Mouse (Mus musculus) MEL (cell line): Measurements from ENCODE around the gene Dock3. TPM values are rescaled to one million over a fixed set of nuclear protein-coding genes. Genes with fewer than 3 reads are reported as not detected.

Experiments used
- DNase-seq: peaks from one replicate; pipeline ENCODE4 v3.0.0; 2011; ENCODE audit warnings: low read depth, low spot score
- H3K27ac ChIP-seq: 2 replicates; pipeline ENCODE4 v1.5.1; 2012; ENCODE audit warnings: low read depth, mild to moderate bottlenecking, control low read depth, low read length, moderate library complexity; ENCODE audit not compliant: control insufficient read depth
- H3K27me3 ChIP-seq, 2 experiments: fragments of 150-350 bp in 1 of 2; sonication (generic) in 1 of 2; 2 replicates each; pipeline ENCODE4 v1.6.1; 2012; ENCODE audit warnings: low read length in 2 of 2, mild to moderate bottlenecking in 2 of 2, improper control_type of control experiment in 1 of 2, moderate library complexity in 1 of 2; ENCODE audit not compliant: insufficient read depth in 2 of 2, control insufficient read depth in 1 of 2
- H3K36me3 ChIP-seq, 2 experiments: 2 replicates each; pipeline ENCODE4 v1.6.1; 2012 to 2014; ENCODE audit warnings: low read length in 2 of 2, improper control_type of control experiment in 1 of 2, inconsistent platforms in 1 of 2, mild to moderate bottlenecking in 1 of 2; ENCODE audit not compliant: insufficient read depth in 2 of 2, control insufficient read depth in 1 of 2
- H3K4me1 ChIP-seq, 2 experiments: fragments of 150-350 bp in 1 of 2; sonication (generic) in 1 of 2; 2 replicates each; pipeline ENCODE4 v1.6.1; 2012; ENCODE audit warnings: low read length in 2 of 2, improper control_type of control experiment in 1 of 2, mild to moderate bottlenecking in 1 of 2; ENCODE audit not compliant: insufficient read depth in 2 of 2, control insufficient read depth in 1 of 2
- H3K4me3 ChIP-seq, 2 experiments: fragments of 150-350 bp in 1 of 2; sonication (generic) in 1 of 2; 2 replicates each; pipeline ENCODE4 v1.5.1; 2012; ENCODE audit warnings: low read depth in 2 of 2, low read length in 2 of 2, mild to moderate bottlenecking in 2 of 2, moderate library complexity in 2 of 2, control low read depth in 1 of 2, improper control_type of control experiment in 1 of 2; ENCODE audit not compliant: control insufficient read depth in 1 of 2, insufficient read depth in 1 of 2
- H3K79me2 ChIP-seq: 2 replicates; pipeline ENCODE4 v1.6.1; 2012; ENCODE audit warnings: mild to moderate bottlenecking, low read length, moderate library complexity; ENCODE audit not compliant: control insufficient read depth, poor library complexity, insufficient read depth
- H3K9ac ChIP-seq: 2 replicates; pipeline ENCODE4 v1.6.1; 2012; ENCODE audit warnings: low read depth, mild to moderate bottlenecking, control low read depth, low read length, moderate library complexity; ENCODE audit not compliant: control insufficient read depth, poor library complexity, severe bottlenecking
- H3K9me3 ChIP-seq: fragments of 150-350 bp; sonication (generic); replicated peaks from 2 replicates; pipeline ENCODE4 v1.6.1; 2012; ENCODE audit warnings: mild to moderate bottlenecking, low read length, improper control_type of control experiment, moderate library complexity; ENCODE audit not compliant: insufficient read depth
- BHLHE40 ChIP-seq: IDR thresholded peaks from 2 replicates; pipeline ENCODE4 v1.6.1; 2012; ENCODE audit warnings: low read depth, mild to moderate bottlenecking, inconsistent platforms, low read length, improper control_type of control experiment, borderline replicate concordance
- CHD2 ChIP-seq: IDR thresholded peaks from 2 replicates; pipeline ENCODE4 v1.6.1; 2011; ENCODE audit warnings: low read length, improper control_type of control experiment
- CTCF ChIP-seq, 3 experiments: IDR thresholded peaks in 2 of 3; conservative IDR thresholded peaks in 1 of 3; 2 replicates each; pipeline ENCODE4 v1.5.1; 2011 to 2012; ENCODE audit warnings: low read length in 3 of 3, low read depth in 2 of 3, mild to moderate bottlenecking in 2 of 3, improper control_type of control experiment in 1 of 3, inconsistent platforms in 1 of 3, mixed read lengths in 1 of 3, moderate library complexity in 1 of 3; ENCODE audit not compliant: control insufficient read depth in 1 of 3, insufficient read depth in 1 of 3, poor library complexity in 1 of 3, severe bottlenecking in 1 of 3
- ELF1 ChIP-seq: IDR thresholded peaks from 2 replicates; pipeline ENCODE4 v1.6.1; 2014; ENCODE audit warnings: low read depth, mild to moderate bottlenecking, inconsistent platforms, low read length, improper control_type of control experiment, moderate library complexity
- EP300 ChIP-seq, 2 experiments: IDR thresholded peaks; 2 replicates each; pipeline ENCODE4 v1.6.1; 2011; ENCODE audit warnings: improper control_type of control experiment in 2 of 2, low read length in 2 of 2, low read depth in 1 of 2, mild to moderate bottlenecking in 1 of 2
- ETS1 ChIP-seq: IDR thresholded peaks from 2 replicates; pipeline ENCODE4 v1.6.1; 2012; ENCODE audit warnings: low read depth, mild to moderate bottlenecking, inconsistent platforms, low read length, improper control_type of control experiment, moderate library complexity
- GABPA ChIP-seq: IDR thresholded peaks from 2 replicates; pipeline ENCODE4 v1.6.1; 2012; ENCODE audit warnings: low read depth, mild to moderate bottlenecking, inconsistent platforms, low read length, improper control_type of control experiment, moderate library complexity
- GATA1 ChIP-seq: IDR thresholded peaks from 2 replicates; pipeline ENCODE4 v1.6.1; 2011; ENCODE audit warnings: low read depth, low read length, improper control_type of control experiment
- HCFC1 ChIP-seq: IDR thresholded peaks from 2 replicates; pipeline ENCODE4 v1.6.1; 2012; ENCODE audit warnings: low read depth, mild to moderate bottlenecking, inconsistent platforms, low read length, improper control_type of control experiment, moderate library complexity
- KAT2A ChIP-seq: conservative IDR thresholded peaks from 2 replicates; pipeline ENCODE4 v1.6.1; 2012; ENCODE audit warnings: low read depth, low read length, improper control_type of control experiment, inconsistent platforms
- MAFK ChIP-seq: IDR thresholded peaks from 2 replicates; pipeline ENCODE4 v1.6.1; 2011; ENCODE audit warnings: low read depth, mild to moderate bottlenecking, low read length, improper control_type of control experiment, borderline replicate concordance
- MAX ChIP-seq: IDR thresholded peaks from 2 replicates; pipeline ENCODE4 v1.6.1; 2011; ENCODE audit warnings: low read length, improper control_type of control experiment
- MAZ ChIP-seq: IDR thresholded peaks from 2 replicates; pipeline ENCODE4 v1.6.1; 2012; ENCODE audit warnings: low read depth, mild to moderate bottlenecking, inconsistent platforms, low read length, improper control_type of control experiment
- MEF2A ChIP-seq: IDR thresholded peaks from 2 replicates; pipeline ENCODE4 v1.6.1; 2014; ENCODE audit warnings: low read depth, mild to moderate bottlenecking, inconsistent platforms, low read length, improper control_type of control experiment; ENCODE audit not compliant: poor library complexity, insufficient replicate concordance, severe bottlenecking; ENCODE audit errors: extremely low read depth
- MXI1 ChIP-seq: IDR thresholded peaks from 2 replicates; pipeline ENCODE4 v1.6.1; 2011; ENCODE audit warnings: mild to moderate bottlenecking, low read depth, low read length, improper control_type of control experiment
- MYB ChIP-seq: IDR thresholded peaks from 2 replicates; pipeline ENCODE4 v1.6.1; 2011; ENCODE audit warnings: mild to moderate bottlenecking, low read depth, low read length, improper control_type of control experiment
- NELFE ChIP-seq: IDR thresholded peaks from 2 replicates; pipeline ENCODE4 v1.6.1; 2011; ENCODE audit warnings: low read depth, low read length, improper control_type of control experiment
- NRF1 ChIP-seq: IDR thresholded peaks from 2 replicates; pipeline ENCODE4 v1.6.1; 2014; ENCODE audit warnings: low read depth, mild to moderate bottlenecking, inconsistent platforms, low read length, improper control_type of control experiment, moderate library complexity; ENCODE audit not compliant: poor library complexity, insufficient read depth, severe bottlenecking
- POLR2A ChIP-seq, 2 experiments: IDR thresholded peaks; 2 replicates each; pipeline ENCODE4 v1.6.1; 2011 to 2012; ENCODE audit warnings: low read length in 2 of 2, mild to moderate bottlenecking in 2 of 2, control low read depth in 1 of 2, improper control_type of control experiment in 1 of 2, low read depth in 1 of 2, moderate library complexity in 1 of 2; ENCODE audit not compliant: control insufficient read depth in 1 of 2, insufficient read depth in 1 of 2, poor library complexity in 1 of 2
- POLR2AphosphoS2 ChIP-seq: IDR thresholded peaks from 2 replicates; pipeline ENCODE4 v1.6.1; 2011; ENCODE audit warnings: low read length, improper control_type of control experiment
- POLR2AphosphoS5 ChIP-seq: IDR thresholded peaks from 2 replicates; pipeline ENCODE4 v1.6.1; 2012; ENCODE audit warnings: low read depth, borderline replicate concordance, mild to moderate bottlenecking, inconsistent platforms, low read length, moderate library complexity, mixed read lengths
- RAD21 ChIP-seq: IDR thresholded peaks from 2 replicates; pipeline ENCODE4 v1.6.1; 2011; ENCODE audit warnings: mild to moderate bottlenecking, low read depth, low read length, improper control_type of control experiment
- SIN3A ChIP-seq: IDR thresholded peaks from 2 replicates; pipeline ENCODE4 v1.6.1; 2012; ENCODE audit warnings: low read length, improper control_type of control experiment, inconsistent platforms
- SMC3 ChIP-seq: IDR thresholded peaks from 2 replicates; pipeline ENCODE4 v1.6.1; 2011; ENCODE audit warnings: low read depth, low read length, improper control_type of control experiment
- TAL1 ChIP-seq: IDR thresholded peaks from 2 replicates; pipeline ENCODE4 v1.6.1; 2012; ENCODE audit warnings: mild to moderate bottlenecking, inconsistent platforms, low read length, moderate library complexity, mixed read lengths
- TBP ChIP-seq: IDR thresholded peaks from 2 replicates; pipeline ENCODE4 v1.8.0; 2011; ENCODE audit warnings: low read depth, low read length, improper control_type of control experiment
- TCF12 ChIP-seq: IDR thresholded peaks from 2 replicates; pipeline ENCODE4 v1.6.1; 2014; ENCODE audit warnings: low read depth, mild to moderate bottlenecking, inconsistent platforms, low read length, improper control_type of control experiment, moderate library complexity
- UBTF ChIP-seq: IDR thresholded peaks from 2 replicates; pipeline ENCODE4 v1.6.1; 2012; ENCODE audit warnings: low read depth, mild to moderate bottlenecking, inconsistent platforms, low read length, improper control_type of control experiment, moderate library complexity, borderline replicate concordance; ENCODE audit not compliant: insufficient read depth
- USF1 ChIP-seq: IDR thresholded peaks from 2 replicates; pipeline ENCODE4 v1.6.1; 2014; ENCODE audit warnings: low read depth, mild to moderate bottlenecking, inconsistent platforms, low read length, improper control_type of control experiment, moderate library complexity
- USF2 ChIP-seq, 2 experiments: IDR thresholded peaks; 2 replicates each; pipeline ENCODE4 v1.6.1; 2011 to 2012; ENCODE audit warnings: improper control_type of control experiment in 2 of 2, low read length in 2 of 2, borderline replicate concordance in 1 of 2, inconsistent platforms in 1 of 2, low read depth in 1 of 2, mild to moderate bottlenecking in 1 of 2; ENCODE audit not compliant: insufficient read depth in 1 of 2
- ZC3H11A ChIP-seq: IDR thresholded peaks from 2 replicates; pipeline ENCODE4 v1.6.1; 2012; ENCODE audit warnings: low read depth, mild to moderate bottlenecking, inconsistent platforms, low read length, improper control_type of control experiment
- ZKSCAN1 ChIP-seq: IDR thresholded peaks from 2 replicates; pipeline ENCODE4 v1.6.1; 2012; ENCODE audit warnings: low read depth, mild to moderate bottlenecking, inconsistent platforms, low read length, improper control_type of control experiment, moderate library complexity
- ZMIZ1 ChIP-seq: IDR thresholded peaks from 2 replicates; pipeline ENCODE4 v1.6.1; 2012; ENCODE audit warnings: low read depth, mild to moderate bottlenecking, inconsistent platforms, low read length, improper control_type of control experiment, moderate library complexity
- ZNF384 ChIP-seq: IDR thresholded peaks from 2 replicates; pipeline ENCODE4 v1.6.1; 2012; ENCODE audit warnings: low read depth, mild to moderate bottlenecking, inconsistent platforms, low read length, improper control_type of control experiment
- polyA plus RNA-seq, 2 experiments: library from polyadenylated mRNA; stranded (reverse) in 1 of 2; unstranded in 1 of 2; fragments of >175 nt in 1 of 2; fragments of >200 nt in 1 of 2; gene quantifications; 2 replicates each; pipeline versions ENCODE4 v1.2.1 to v1.2.4; 2012; ENCODE audit warnings: low replicate concordance in 2 of 2, low read depth in 1 of 2; ENCODE audit not compliant: insufficient read length in 2 of 2, insufficient read depth in 1 of 2, missing spikeins in 1 of 2
- total RNA-seq: library from RNA; depleted of rRNA; stranded (reverse); fragments of 300-350 nt; gene quantifications from 2 replicates; pipeline ENCODE4 v1.2.3, GENCODE M21; 2012

Dock3 gene
- total and polyA plus RNA-seq, 3 experiments: 0.03 to 0.08 TPM; not detected in 1

DNA sequence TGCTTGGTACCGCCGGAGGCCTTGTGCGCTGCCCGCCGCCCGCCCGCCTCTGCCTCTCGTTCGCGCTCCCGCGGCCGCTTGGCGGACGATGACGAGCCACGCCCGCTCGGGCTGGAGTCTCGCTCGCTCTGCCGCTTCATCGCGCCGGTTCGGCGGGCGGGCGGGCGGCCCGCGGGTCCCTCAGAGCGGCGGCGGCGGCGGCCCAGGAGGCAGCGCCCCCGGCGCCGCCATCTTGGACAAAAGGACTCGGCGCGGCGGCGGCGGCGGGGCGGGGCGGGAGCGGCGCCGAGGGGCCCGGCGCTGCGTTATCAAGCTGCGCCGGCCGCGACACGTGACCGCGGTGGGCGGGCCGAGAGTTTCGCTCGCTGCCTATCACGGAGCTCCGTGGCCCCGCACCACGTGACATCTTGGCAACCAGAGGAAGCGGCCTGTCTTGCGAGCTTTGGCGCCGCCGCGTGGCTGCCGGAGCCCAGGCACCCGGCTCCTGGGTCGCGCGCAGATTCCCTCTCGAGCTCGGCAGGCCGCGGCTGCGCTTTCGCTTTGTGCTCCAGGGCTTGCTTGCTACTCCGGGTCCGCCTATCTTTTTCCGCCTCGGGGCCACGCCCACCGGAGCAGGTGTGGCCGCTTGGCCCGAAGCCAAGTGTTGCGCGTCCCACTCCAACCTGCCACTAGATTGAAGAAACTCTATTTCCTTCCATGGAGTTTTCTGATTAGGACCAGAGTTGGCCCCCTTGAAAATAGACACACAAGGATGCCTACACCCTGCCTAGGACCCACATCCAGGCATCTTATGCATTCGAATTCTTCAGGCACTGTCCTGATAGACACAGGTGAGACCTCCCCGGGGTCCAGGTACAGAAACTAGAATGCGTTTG, 344.6 kb downstream of the Dock3 start, which contains the start of gene Rbm15b:
Gene Rbm15b, minus strand, starts transcription at position 601 of the 875 bp plus-strand sequence.
- H3K4me1 ChIP-seq: peaks cover 4 to 51% of the 10 kb centered on the region in 2 experiments; a peak in 3 of 4 replicates
- H3K4me3 ChIP-seq: peak within 1 kb of the TSS; percentile 88
- H3K9me3 ChIP-seq: no peaks in the 10 kb centered on the region
- H3K79me2 ChIP-seq: peaks cover 59% of the 10 kb centered on the region
- H3K27ac ChIP-seq: peak within 1 kb of the TSS; percentile 60
- peak; percentile 56 for TF ChIP-seq ZC3H11A
- 0 out of 2 replicates have a peak, but pooled peaks have one; percentile 19 for TF ChIP-seq TBP
- TF ChIP-seq MAFK: no peak
- TF ChIP-seq GATA1: no peak
- TF ChIP-seq ETS1: peak; percentile 27; the same call in 1 of the 2 replicates
- TF ChIP-seq HCFC1: peak; percentile 82
- peak; percentile 83 to 96 for TF ChIP-seq USF2 (IDR thresholded peaks at IDR 0.05; ENCODE audit: borderline replicate concordance in 1 of 2, insufficient read depth in 1 of 2, low read depth in 1 of 2, low read length in 2 of 2)
- peak; percentile 98 for TF ChIP-seq MAX
- TF ChIP-seq ELF1: peak; percentile 55; the same call in 1 of the 2 replicates
- TF ChIP-seq TAL1: 0 out of 2 replicates have a peak, but pooled peaks have one; percentile 19
- peak; percentile 63 for TF ChIP-seq RAD21
- no peak for TF ChIP-seq EP300 (IDR thresholded peaks at IDR 0.05; ENCODE audit: low read depth in 1 of 2, low read length in 2 of 2)
- peak; percentile 70 for TF ChIP-seq NRF1
- no peak for TF ChIP-seq MAZ
- 0 out of 2 replicates have a peak, but pooled peaks have one; percentile 60 for TF ChIP-seq ZMIZ1
- TF ChIP-seq MXI1: peak; percentile 87
- TF ChIP-seq SMC3: peak; percentile 67
- no peak for TF ChIP-seq MYB
- TF ChIP-seq GABPA: no peak
- TF ChIP-seq KAT2A: peak; percentile 52; the same call in 1 of the 2 replicates
- peak; percentile 89 for TF ChIP-seq SIN3A
- no peak; the same call in 1 of the 2 replicates for TF ChIP-seq ZKSCAN1
- peak; percentile 86 for TF ChIP-seq BHLHE40
- no peak for TF ChIP-seq CHD2
- TF ChIP-seq ZNF384: no peak
- peak; percentile 60 for TF ChIP-seq NELFE
- TF ChIP-seq CTCF (IDR thresholded peaks at IDR 0.05 in 2 of 3, conservative IDR thresholded peaks at IDR 0.05 in 1 of 3; ENCODE audit: control insufficient read depth in 1 of 3, insufficient read depth in 1 of 3, low read depth in 2 of 3, low read length in 3 of 3, poor library complexity in 1 of 3, severe bottlenecking in 1 of 3): peak in 2 of 3 experiments; percentile 82 to 87; a peak in 5 of 6 replicates
- no peak for TF ChIP-seq POLR2AphosphoS5
- peak; percentile 97 for TF ChIP-seq USF1
- peak; percentile 88 for TF ChIP-seq POLR2AphosphoS2
- no peak for TF ChIP-seq UBTF
- TF ChIP-seq TCF12: peak; percentile 43; the same call in 1 of the 2 replicates
- TF ChIP-seq MEF2A: 0 out of 2 replicates have a peak, but pooled peaks have one; percentile 14
- TF ChIP-seq POLR2A (IDR thresholded peaks at IDR 0.05; ENCODE audit: control insufficient read depth in 1 of 2, insufficient read depth in 1 of 2, low read depth in 1 of 2, low read length in 2 of 2, poor library complexity in 1 of 2): peak; percentile 74 to 98; a peak in 3 of 4 replicates
- peaks cover 3 to 56% of the 10 kb centered on the region in 2 experiments for H3K36me3 ChIP-seq
- peak; percentile 99 for DNase-seq
- H3K9ac ChIP-seq: peak within 1 kb of the TSS; percentile 97
- H3K27me3 ChIP-seq: no peaks in the 10 kb centered on the region
